Mouse (Mus musculus) B cell, adult 2 months (primary cell): Measurements from ENCODE around the gene Col6a1.
"Not testable (repeated sequence)": the region's sequence is repeated elsewhere in the genome, so short reads cannot be mapped to it uniquely, and the experiment has no call there.

Experiments
- DNase-seq, 2 experiments: peaks; one replicate each; pipeline ENCODE4 v3.0.0; 2022

Col6a1 gene

DNA sequence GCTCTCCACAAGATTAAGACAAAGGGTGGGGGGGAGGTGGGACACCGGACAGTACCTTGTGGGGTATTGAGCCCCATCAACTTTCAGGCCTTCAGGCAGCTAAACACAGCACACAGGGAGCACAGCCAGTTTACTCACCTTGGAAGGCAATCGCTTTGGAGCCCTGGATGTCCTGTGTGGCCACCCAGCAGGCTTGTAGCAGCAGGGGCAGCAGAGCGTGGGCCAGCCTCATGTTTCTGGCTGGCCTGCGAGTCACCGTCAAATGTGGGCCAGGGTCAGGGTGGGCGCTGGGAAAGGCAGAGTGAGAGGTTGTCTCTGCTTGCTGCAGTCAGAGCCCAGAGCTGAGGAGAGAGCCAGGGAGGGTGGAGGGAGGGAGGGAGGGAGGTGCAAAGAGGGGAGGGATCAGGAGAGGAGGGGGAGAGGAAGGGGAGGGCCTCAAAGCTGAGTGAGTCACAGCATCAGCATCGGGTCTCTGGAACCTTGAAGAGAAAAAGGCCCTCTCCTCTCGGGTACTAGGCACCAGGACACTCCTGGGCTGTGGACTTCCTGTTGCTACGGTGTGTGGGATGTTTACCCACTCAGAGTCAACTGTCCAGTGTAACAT is at the start of gene Col6a1:
TSS of gene Col6a1 (minus strand) at position 487 of the 604 bp plus-strand sequence.
- no peak for DNase-seq

- DNase-seq: no peak
Observed at GRCm38 (mm10) chr10:76771624-76772023, 45.7 kb upstream of the Col6a1 start.

GRCm38 (mm10) chr10:76771086-76771485 is 45.1 kb upstream of the Col6a1 start:
- no peak for DNase-seq

GRCm38 (mm10) chr10:76769581-76769980 is 43.6 kb upstream of the Col6a1 start:
- no peak for DNase-seq

DNA sequence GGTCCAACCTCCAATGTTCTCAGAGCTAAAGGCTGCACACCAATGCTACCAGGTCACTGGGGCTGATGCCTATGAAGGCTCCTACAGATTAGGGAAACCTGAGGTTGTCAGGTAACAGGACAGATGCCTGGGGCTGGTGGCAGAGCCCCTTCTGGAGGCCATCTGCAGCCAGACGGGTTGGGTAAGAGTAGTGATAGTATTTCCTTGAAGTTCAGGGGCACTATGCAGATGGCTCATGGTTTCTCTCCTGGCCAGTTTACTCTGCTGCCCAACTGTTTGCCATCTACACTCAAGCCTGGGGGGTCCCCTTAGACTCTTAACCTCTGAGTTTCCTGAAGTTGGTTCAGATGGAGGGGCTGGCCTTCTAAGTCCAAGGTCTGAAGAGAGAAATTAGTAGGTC is 40.2 kb upstream of the Col6a1 start:
- DNase-seq: no peak

GRCm38 (mm10) chr10:76764927-76765326 is 39.0 kb upstream of the Col6a1 start:
- DNase-seq: no peak

DNA sequence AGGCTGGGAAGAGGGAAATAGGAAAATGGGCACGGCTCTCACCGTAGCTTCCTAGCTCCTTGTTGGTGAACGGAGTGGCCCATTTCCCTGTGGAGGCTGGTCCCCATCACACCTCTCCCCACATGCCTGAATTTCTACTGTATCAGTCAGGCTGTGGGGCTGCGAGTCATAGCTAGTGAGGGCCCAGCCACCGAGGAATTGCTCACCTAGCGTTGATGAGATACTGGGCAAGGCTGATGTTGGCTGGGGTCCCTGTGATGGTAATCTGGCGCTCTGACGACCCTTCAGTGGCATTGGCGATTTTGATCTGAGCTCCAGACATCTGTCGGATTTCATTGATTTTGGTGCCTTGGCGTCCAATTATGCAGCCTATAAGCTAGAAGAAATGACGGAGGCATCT is 37.0 kb upstream of the Col6a1 start:
- no peak for DNase-seq

DNA sequence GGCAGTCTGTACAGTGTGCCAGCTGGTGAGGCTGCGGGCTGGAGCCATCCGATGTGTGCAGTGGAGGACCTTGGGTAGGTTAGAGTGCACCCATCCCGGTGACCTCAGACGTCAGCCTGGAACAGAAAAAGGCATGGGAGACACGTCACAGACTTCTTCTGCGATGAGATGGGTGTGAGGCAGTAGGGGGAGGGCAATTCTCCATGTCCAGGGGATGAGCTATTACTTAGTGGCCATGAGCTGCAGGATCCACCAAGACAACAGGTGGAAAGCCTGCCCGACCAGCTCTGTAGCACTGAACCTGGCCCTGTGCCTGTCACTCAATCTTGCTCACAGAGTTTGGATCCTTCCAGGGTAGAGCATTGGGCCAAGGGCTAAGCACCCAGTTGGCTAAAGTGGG is 36.4 kb upstream of the Col6a1 start:
- no peak for DNase-seq

DNA sequence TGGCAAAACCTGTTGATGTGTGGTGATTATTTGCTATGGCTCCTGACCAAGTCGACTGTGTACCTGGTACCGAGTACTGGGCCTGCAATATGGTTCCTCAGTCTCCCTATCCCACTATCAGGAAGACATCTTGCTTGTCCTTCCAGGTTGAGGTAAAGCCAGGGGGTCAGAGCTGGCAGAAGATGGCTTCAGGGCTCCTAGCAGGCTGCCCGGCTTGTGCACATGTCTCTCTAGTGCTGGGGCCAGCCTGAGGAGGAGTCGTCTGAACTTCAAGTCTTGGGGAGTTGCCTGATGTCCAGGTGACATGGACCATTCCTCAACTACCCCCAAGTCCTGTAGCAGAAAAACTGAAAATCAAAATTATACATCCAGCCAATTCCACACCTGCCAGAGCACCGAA is 33.9 kb upstream of the Col6a1 start:
- no peak for DNase-seq

- no peak for DNase-seq
Observed at GRCm38 (mm10) chr10:76753640-76754039, 27.7 kb upstream of the Col6a1 start.

DNA sequence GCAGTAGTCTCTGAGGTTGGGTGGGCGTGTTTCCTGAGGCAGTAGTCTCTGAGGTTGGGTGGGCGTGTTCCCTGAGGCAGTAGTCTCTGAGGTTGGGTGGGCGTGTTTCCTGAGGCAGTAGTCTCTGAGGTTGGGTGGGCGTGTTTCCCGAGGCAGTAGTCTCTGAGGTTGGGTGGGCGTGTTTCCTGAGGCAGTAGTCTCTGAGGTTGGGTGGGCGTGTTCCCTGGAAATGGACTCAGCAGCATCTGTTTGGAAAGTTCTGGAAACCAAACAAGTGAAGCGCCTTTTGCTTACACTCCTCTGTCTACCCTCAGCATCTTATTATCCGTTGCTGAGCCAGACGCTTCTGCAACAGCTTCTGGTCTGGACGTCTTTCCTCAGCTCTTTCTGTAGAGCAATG is 18.3 kb upstream of the Col6a1 start:
- DNase-seq: not testable (repeated sequence)

- no peak for DNase-seq
Observed at GRCm38 (mm10) chr10:76736764-76737163, 10.8 kb upstream of the Col6a1 start.

- DNase-seq: peak; percentile 54 to 59
Observed at GRCm38 (mm10) chr10:76734979-76735378, 9.0 kb upstream of the Col6a1 start.

- no peak for DNase-seq
Observed at GRCm38 (mm10) chr10:76733677-76734068, 7.7 kb upstream of the Col6a1 start.

GRCm38 (mm10) chr10:76732881-76733676 is 7.1 kb upstream of the Col6a1 start:
- DNase-seq: no peak

GRCm38 (mm10) chr10:76732391-76732790 is 6.4 kb upstream of the Col6a1 start:
- DNase-seq: no peak

GRCm38 (mm10) chr10:76731621-76732239 is 5.8 kb upstream of the Col6a1 start:
- DNase-seq: no peak

GRCm38 (mm10) chr10:76729631-76730620 is 4.0 kb upstream of the Col6a1 start:
- no peak for DNase-seq

- no peak for DNase-seq
Observed at GRCm38 (mm10) chr10:76728369-76728768, 2.4 kb upstream of the Col6a1 start.

DNA sequence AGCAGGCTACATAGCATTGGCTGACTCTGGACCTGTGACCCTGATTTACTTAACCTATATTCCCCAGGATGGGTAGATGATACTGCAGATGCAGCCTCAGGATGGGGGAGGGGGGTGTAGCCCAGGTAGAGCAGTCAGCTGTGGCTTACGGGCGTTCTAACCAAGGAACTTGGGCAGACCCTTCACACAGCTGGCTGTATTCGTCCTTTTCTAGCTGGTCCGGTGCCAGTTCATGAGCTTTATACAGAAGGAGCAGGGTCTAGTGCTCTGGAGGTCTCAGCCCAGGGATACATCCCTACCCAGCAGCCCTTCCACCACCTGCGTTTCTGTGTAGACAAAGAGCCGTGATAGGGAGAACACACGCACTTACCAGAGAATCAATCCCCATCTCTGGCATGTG is 1.3 kb upstream of the Col6a1 start:
- DNase-seq: no peak

DNA sequence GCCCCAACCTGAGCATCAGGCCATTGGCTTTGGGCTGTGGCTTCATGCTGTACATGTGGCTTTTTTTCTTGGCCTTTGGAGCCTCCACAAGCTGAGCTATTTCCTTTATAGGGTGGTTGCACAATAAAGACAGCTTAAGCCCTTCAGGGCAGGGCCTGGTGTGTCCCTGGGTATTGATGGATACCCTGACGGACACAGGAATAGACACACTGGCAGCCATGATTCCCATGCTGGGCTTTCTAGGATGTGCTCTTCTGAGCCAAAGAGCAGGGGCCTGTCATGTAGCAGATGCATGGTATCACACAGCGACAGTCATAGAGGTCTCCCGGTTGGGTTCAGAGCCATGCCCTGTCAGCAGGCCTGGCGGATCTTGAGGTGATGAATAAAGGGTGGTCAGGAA is 898 bp upstream of the Col6a1 start:
- no peak for DNase-seq

DNA sequence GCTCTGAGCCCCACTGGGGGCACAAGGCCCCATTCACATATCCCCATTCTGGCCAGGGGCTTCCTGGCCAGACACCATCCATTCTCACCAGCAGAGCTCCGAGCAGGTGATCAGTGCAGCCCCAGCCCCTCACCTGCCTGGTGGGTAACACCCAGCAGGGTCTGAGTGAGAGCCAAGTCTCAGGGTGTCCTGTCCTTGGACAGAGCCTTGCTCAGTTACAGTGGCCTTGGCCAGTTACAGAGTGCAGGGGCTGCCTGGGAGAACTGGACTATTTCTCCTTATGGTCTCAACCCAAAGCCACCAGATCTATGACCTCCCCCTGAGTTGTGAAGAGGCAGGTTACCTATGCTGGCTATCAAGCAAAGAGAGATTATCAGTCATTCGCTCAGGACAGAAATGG is 871 bp downstream of the Col6a1 start:
- no peak for DNase-seq

DNA sequence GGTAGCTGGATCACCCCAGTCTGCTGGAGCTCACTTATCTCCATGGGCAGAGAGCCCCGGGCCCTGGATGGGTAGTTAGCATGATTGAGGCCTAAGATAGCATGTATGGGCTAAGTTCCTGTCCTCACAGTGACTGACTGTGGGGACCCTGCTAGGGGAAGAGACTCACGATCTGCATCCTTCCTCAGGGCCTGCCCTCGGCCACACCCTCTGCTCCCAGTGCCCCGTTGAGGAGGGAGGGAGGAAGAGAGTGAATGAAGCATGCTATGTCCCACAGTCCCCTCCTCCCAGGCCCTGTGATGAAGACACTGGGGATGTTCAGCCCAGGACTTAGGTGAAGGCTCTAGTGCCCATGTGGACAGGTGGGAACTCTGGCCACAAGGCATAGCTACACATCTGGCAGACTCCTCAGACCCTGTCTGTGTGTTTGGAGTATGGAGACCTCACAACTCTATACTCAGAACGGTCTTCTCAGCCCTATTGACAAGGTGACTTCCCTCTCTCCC is 1.7 kb downstream of the Col6a1 start:
- no peak for DNase-seq
